Mouse (Mus musculus) embryonic facial prominence, embryonic 12.5 days (tissue): Measurements from ENCODE around the gene Selenov. TPM values are rescaled to one million over a fixed set of nuclear protein-coding genes. Genes with fewer than 3 reads are reported as not detected.
"Not testable (repeated sequence)": the region's sequence is repeated elsewhere in the genome, so short reads cannot be mapped to it uniquely, and the experiment has no call there.

Experiments used
- ATAC-seq: fragments of 200-750 bp; cut with Nextera tagmentation; 2 replicates; pipeline ENCODE4 v1.8.0; 2017; ENCODE audit not compliant: insufficient number of reproducible peaks, insufficient read depth, low FRiP score, low TSS enrichment
- H3K27ac ChIP-seq: fragments of 300-500 bp; sonication (generic); 2 replicates; pipeline ENCODE4 v1.5.1; 2016; ENCODE audit warnings: mild to moderate bottlenecking
- H3K27me3 ChIP-seq: fragments of 300-500 bp; sonication (generic); 2 replicates; pipeline ENCODE4 v1.6.1; 2016; ENCODE audit warnings: mild to moderate bottlenecking, moderate library complexity
- H3K36me3 ChIP-seq: fragments of 300-500 bp; sonication (generic); 2 replicates; pipeline ENCODE4 v1.6.1; 2016; ENCODE audit warnings: mild to moderate bottlenecking
- H3K4me1 ChIP-seq: fragments of 300-500 bp; sonication (generic); 2 replicates; pipeline ENCODE4 v1.6.1; 2016
- H3K4me2 ChIP-seq: fragments of 300-500 bp; sonication (generic); replicated peaks from 2 replicates; pipeline ENCODE4 v1.6.1; 2016; ENCODE audit warnings: mild to moderate bottlenecking, moderate library complexity
- H3K4me3 ChIP-seq: fragments of 300-500 bp; sonication (generic); 2 replicates; pipeline ENCODE4 v1.5.1; 2016; ENCODE audit warnings: mild to moderate bottlenecking
- H3K9ac ChIP-seq: fragments of 300-500 bp; sonication (generic); 2 replicates; pipeline ENCODE4 v1.6.1; 2016; ENCODE audit warnings: mild to moderate bottlenecking, moderate library complexity
- H3K9me3 ChIP-seq: fragments of 300-500 bp; sonication (generic); 2 replicates; pipeline ENCODE4 v1.6.1; 2016; ENCODE audit warnings: mild to moderate bottlenecking, moderate library complexity
- WGBS: fragments of 180-500 bp; shearing (Covaris S2); methylation state at CpG from one replicate; pipeline ENCODE4 v1.1.7; 2016; 5-methylcytosine and 5-hydroxymethylcytosine counted together
- polyA plus RNA-seq: library from polyadenylated mRNA; unstranded; fragments of >200 nt; fragmentation: Nextera tagmentation; extraction: Ambion mirVana; gene quantifications from 2 replicates; pipeline ENCODE4 v1.2.1, GENCODE M21; 2016

The Selenov gene
- polyA plus RNA-seq, 1 experiment from 2014 or later: not detected

GRCm38 (mm10) chr7:28255476-28255875, 35.5 kb downstream of the Selenov start:
- no peak overlapping the region for H3K27ac ChIP-seq
- H3K4me3 ChIP-seq: no peak overlapping the region
- H3K9me3 ChIP-seq: 0 out of 2 replicates have a peak, but pooled peaks cover 3% of the 10 kb centered on the region

DNA sequence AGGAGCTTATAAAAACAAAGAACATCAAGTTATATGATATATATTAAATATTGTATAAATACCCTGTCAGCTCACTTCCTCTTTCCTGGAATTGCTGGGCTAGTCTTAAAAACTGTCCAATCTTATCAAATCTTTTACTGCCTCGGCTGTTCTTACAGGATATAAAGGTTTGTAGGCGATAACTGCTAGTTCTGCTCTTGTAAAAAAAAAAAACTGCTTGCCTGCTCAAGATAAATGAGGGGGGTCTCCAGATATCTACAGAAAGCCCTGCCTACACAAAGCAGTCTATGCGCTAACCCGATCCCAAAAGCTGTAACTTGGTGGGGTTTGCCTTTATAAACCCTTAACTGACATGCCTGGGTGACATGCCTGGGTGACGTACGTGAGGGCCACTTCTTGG, 36.4 kb downstream of the Selenov start:
- Histone ChIP-seq H3K27ac (no peak overlapping the region), H3K9ac (no peak overlapping the region), H3K4me1 (no peaks in the 10 kb centered on the region), H3K4me3 (no peak overlapping the region), H3K27me3 (no peaks in the 10 kb centered on the region), H3K36me3 (no peaks in the 10 kb centered on the region), H3K4me2 (no peak overlapping the region), H3K9me3 (0 out of 2 replicates have a peak, but pooled peaks cover 3% of the 10 kb centered on the region)
- no peak for ATAC-seq
- WGBS: 90% methylated on average over 6 of the region's 6 CpGs

More at GRCm38 (mm10) chr7:28255476-28255875, 35.5 kb downstream of the Selenov start:
- no peak for ATAC-seq
- WGBS: 81% methylated on average over 6 of the region's 6 CpGs
- H3K27me3 ChIP-seq: no peaks in the 10 kb centered on the region
- H3K36me3 ChIP-seq: no peaks in the 10 kb centered on the region
- no peak overlapping the region for H3K4me2 ChIP-seq
- no peaks in the 10 kb centered on the region for H3K4me1 ChIP-seq
- no peak overlapping the region for H3K9ac ChIP-seq

DNA sequence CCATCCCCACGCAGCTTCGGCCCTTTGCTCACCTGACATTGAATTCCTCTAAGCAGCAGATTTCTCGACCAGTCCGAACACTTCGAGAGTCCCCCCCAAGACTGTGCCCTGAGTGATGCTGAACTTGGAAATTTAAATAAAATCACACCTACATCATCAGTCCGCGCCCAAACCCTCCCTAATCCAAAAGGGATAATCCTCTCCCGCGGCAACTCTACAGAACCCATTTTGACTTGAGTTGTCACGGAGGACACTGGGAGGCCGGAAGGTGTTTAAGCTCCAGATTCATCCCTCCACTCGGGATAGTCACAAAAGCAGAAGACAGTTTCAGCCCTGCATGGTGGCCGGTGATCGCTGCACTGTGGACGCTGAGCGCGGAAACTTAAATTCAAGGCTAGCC, 39.0 kb downstream of the Selenov start:
- Histone ChIP-seq H3K27ac (no peak overlapping the region), H3K4me3 (no peak overlapping the region), H3K36me3 (no peaks in the 10 kb centered on the region), H3K4me1 (no peaks in the 10 kb centered on the region), H3K9me3 (0 out of 2 replicates have a peak, but pooled peaks cover 3% of the 10 kb centered on the region), H3K4me2 (no peak overlapping the region), H3K27me3 (no peaks in the 10 kb centered on the region), H3K9ac (no peak overlapping the region)
- 91% methylated on average over 17 of the region's 17 CpGs for WGBS
- ATAC-seq: no peak

- no peak overlapping the region for H3K4me2 ChIP-seq
- no peak overlapping the region for H3K4me3 ChIP-seq
- no peaks in the 10 kb centered on the region for H3K4me1 ChIP-seq
- no peak overlapping the region for H3K27ac ChIP-seq
- H3K36me3 ChIP-seq: no peaks in the 10 kb centered on the region
- WGBS: 85% methylated on average over 3 of the region's 3 CpGs
- H3K9me3 ChIP-seq: 0 out of 2 replicates have a peak, but pooled peaks cover 3% of the 10 kb centered on the region
- H3K27me3 ChIP-seq: no peaks in the 10 kb centered on the region
- ATAC-seq: no peak
- no peak overlapping the region for H3K9ac ChIP-seq
Observed at GRCm38 (mm10) chr7:28248957-28249356, 42.0 kb downstream of the Selenov start.

- not testable (repeated sequence) for H3K27ac ChIP-seq
Observed at GRCm38 (mm10) chr7:28243943-28244342, 47.0 kb downstream of the Selenov start.

More at GRCm38 (mm10) chr7:28243943-28244342, 47.0 kb downstream of the Selenov start:
- not testable (repeated sequence) for H3K4me3 ChIP-seq, H3K9me3 ChIP-seq, H3K4me2 ChIP-seq, ATAC-seq, H3K36me3 ChIP-seq, H3K4me1 ChIP-seq, H3K27me3 ChIP-seq, H3K9ac ChIP-seq
- WGBS: 69% methylated on average over 2 of the region's 2 CpGs

Other genes starting within 250 kb of the Selenov start
- 347 and 354 TPM in 2 replicates for gene Psmc4, start 241.1 kb downstream of the Selenov start, polyA plus RNA-seq
- 0.40 and 0.73 TPM in 2 replicates for gene Fcgbp, start 219.9 kb downstream of the Selenov start, polyA plus RNA-seq
- 0.04 TPM in 2 replicates for gene 9530053A07Rik, start 161.7 kb downstream of the Selenov start, polyA plus RNA-seq
- 155 TPM in 2 replicates for gene Fbl, start 121.5 kb downstream of the Selenov start, polyA plus RNA-seq
- gene Dyrk1b, start 111.7 kb downstream of the Selenov start, polyA plus RNA-seq: 18.3 and 19.8 TPM in 2 replicates
- gene Eid2, start 23.3 kb downstream of the Selenov start, polyA plus RNA-seq: 10.3 and 18.2 TPM in 2 replicates
- 19.2 and 19.5 TPM in 2 replicates for gene Eid2b, start 13.4 kb downstream of the Selenov start, polyA plus RNA-seq
- 3.5 and 3.7 TPM in 2 replicates for gene Dll3, start 11.1 kb upstream of the Selenov start, polyA plus RNA-seq
- 162 and 170 TPM in 2 replicates for gene Timm50, start 20.9 kb upstream of the Selenov start, polyA plus RNA-seq
- 106 TPM in 2 replicates for gene Supt5, start 47.6 kb upstream of the Selenov start, polyA plus RNA-seq
- 836 and 855 TPM in 2 replicates for gene Rps16, start 59.5 kb upstream of the Selenov start, polyA plus RNA-seq
- 114 and 121 TPM in 2 replicates for gene Plekhg2, start 81.4 kb upstream of the Selenov start, polyA plus RNA-seq
- 7.8 and 8.6 TPM in 2 replicates for gene Zfp36, start 89.1 kb upstream of the Selenov start, polyA plus RNA-seq
- 51.1 and 52.0 TPM in 2 replicates for gene Med29, start 101.5 kb upstream of the Selenov start, polyA plus RNA-seq
- gene Paf1, start 101.8 kb upstream of the Selenov start, polyA plus RNA-seq: 82.2 and 85.5 TPM in 2 replicates
- gene Gmfg, start 146.3 kb upstream of the Selenov start, polyA plus RNA-seq: 7.5 and 8.3 TPM in 2 replicates
- gene Lrfn1, start 160.8 kb upstream of the Selenov start, polyA plus RNA-seq: 9.9 and 10.7 TPM in 2 replicates
- not detected in 2 replicates for gene Ifnl2, start 219.3 kb upstream of the Selenov start, polyA plus RNA-seq
- gene Ifnl3, start 231.7 kb upstream of the Selenov start, polyA plus RNA-seq: not detected in 2 replicates
- gene Sycn, start 249.7 kb upstream of the Selenov start, polyA plus RNA-seq: not detected in 2 replicates